Mouse (Mus musculus) spleen, adult 2 months (tissue): Measurements from ENCODE around the gene Gm8246.
"Not testable (repeated sequence)": the region's sequence is repeated elsewhere in the genome, so short reads cannot be mapped to it uniquely, and the experiment has no call there.

ENCODE experiments used
- CTCF ChIP-seq: fragments of 200-500 bp; IDR thresholded peaks from 2 replicates; pipeline ENCODE4 v1.5.1; 2011; ENCODE audit warnings: mild to moderate bottlenecking, inconsistent platforms; ENCODE audit not compliant: insufficient read depth, insufficient read length, insufficient replicate concordance; ENCODE audit errors: extremely low read depth
- POLR2A ChIP-seq: fragments of 200-500 bp; IDR thresholded peaks from 2 replicates; pipeline ENCODE4 v1.6.1; 2011; ENCODE audit warnings: low read depth, low read length, inconsistent platforms

DNA sequence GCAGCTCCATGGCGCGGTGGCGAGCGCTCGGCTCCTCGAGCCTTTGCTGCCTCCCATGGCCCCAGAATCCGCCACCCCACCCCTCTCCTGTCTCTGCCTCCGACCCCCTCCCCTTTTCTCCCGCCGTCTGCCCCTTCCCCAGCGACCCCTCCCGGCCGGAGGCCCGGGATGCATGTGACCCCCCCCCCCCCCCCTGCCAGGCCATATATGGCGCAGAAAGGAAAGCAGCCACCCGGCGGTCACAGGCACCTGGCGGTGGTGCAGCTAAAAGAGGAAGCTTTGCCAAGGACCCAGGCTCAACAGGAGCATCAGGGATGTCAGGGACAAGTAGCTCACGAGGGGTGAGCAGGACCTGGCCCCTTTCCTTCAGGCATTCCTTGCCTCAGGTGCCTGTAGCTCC is 17.2 kb downstream of the Gm8246 start:
- not testable (repeated sequence) for TF ChIP-seq POLR2A, CTCF
